Mouse (Mus musculus) midbrain, embryonic 11.5 days (tissue): ENCODE measurements at regions not wholly inside any gene's neighbourhood (a gene's known extent, or its start where the extent isn't known, plus 50 kb on each side); places are given as distances from the start of the nearest gene placed in this dataset.
"Not testable (repeated sequence)": the region's sequence is repeated elsewhere in the genome, so short reads cannot be mapped to it uniquely, and the experiment has no call there.

Source experiments
- ATAC-seq: fragments of 200-750 bp; cut with Nextera tagmentation; 2 replicates; pipeline ENCODE4 v1.8.0; 2017; ENCODE audit warnings: moderate TSS enrichment, moderate library complexity; ENCODE audit not compliant: low FRiP score
- DNase-seq: peaks from one replicate; pipeline ENCODE4 v3.0.0; 2015; ENCODE audit warnings: low spot score; ENCODE audit errors: missing footprints
- H3K27ac ChIP-seq: fragments of 300-500 bp; sonication (generic); 2 replicates; pipeline ENCODE4 v1.5.1; 2014; ENCODE audit warnings: low read depth, low read length
- H3K27me3 ChIP-seq: fragments of 300-500 bp; sonication (generic); 2 replicates; pipeline ENCODE4 v1.6.1; 2014; ENCODE audit warnings: mild to moderate bottlenecking, low read length, moderate library complexity, mixed read lengths; ENCODE audit not compliant: control insufficient read depth, insufficient read depth
- H3K36me3 ChIP-seq: fragments of 300-500 bp; sonication (generic); 2 replicates; pipeline ENCODE4 v1.6.1; 2014; ENCODE audit warnings: mild to moderate bottlenecking, low read length, moderate library complexity, mixed read lengths; ENCODE audit not compliant: control insufficient read depth, insufficient read depth
- H3K4me1 ChIP-seq: fragments of 300-500 bp; sonication (generic); 2 replicates; pipeline ENCODE4 v1.6.1; 2014; ENCODE audit warnings: low read length; ENCODE audit not compliant: control insufficient read depth, insufficient read depth
- H3K4me2 ChIP-seq: fragments of 300-500 bp; sonication (generic); 2 replicates; pipeline ENCODE4 v1.6.1; 2014; ENCODE audit warnings: mild to moderate bottlenecking, moderate library complexity
- H3K4me3 ChIP-seq: fragments of 300-500 bp; sonication (generic); 2 replicates; pipeline ENCODE4 v1.5.1; 2014; ENCODE audit warnings: low read depth, low read length
- H3K9ac ChIP-seq: fragments of 300-500 bp; sonication (generic); 2 replicates; pipeline ENCODE4 v1.6.1; 2014; ENCODE audit warnings: low read length
- H3K9me3 ChIP-seq: fragments of 300-500 bp; sonication (generic); 2 replicates; pipeline ENCODE4 v1.6.1; 2016; ENCODE audit warnings: low read length; ENCODE audit not compliant: control insufficient read depth
- WGBS: fragments of 180-500 bp; shearing (Covaris S2); extraction: QIAGEN DNeasy Blood & Tissue Kit; methylation state at CpG from one replicate; pipeline ENCODE4 v1.1.7; 2014; 5-methylcytosine and 5-hydroxymethylcytosine counted together

- WGBS: 95% methylated on average over 9 of the region's 9 CpGs
- Histone ChIP-seq H3K36me3 (no peaks in the 10 kb centered on the region), H3K9ac (no peak overlapping the region), H3K4me1 (no peaks in the 10 kb centered on the region), H3K27ac (no peak overlapping the region), H3K4me3 (no peak overlapping the region), H3K4me2 (no peak overlapping the region), H3K27me3 (no peaks in the 10 kb centered on the region), H3K9me3 (no peaks in the 10 kb centered on the region)
- peak; percentile 23 for DNase-seq
- no peak for ATAC-seq
Observed at GRCm38 (mm10) chr3:50628092-50628696, 184.8 kb upstream of the Slc7a11 start.

GRCm38 (mm10) chr3:50621176-50621575, 177.8 kb upstream of the Slc7a11 start:
- not testable (repeated sequence) for H3K9me3 ChIP-seq, H3K27me3 ChIP-seq, H3K9ac ChIP-seq, H3K4me3 ChIP-seq, H3K4me2 ChIP-seq, DNase-seq, H3K36me3 ChIP-seq, H3K27ac ChIP-seq, ATAC-seq, H3K4me1 ChIP-seq
- 72% methylated on average over 3 of the region's 3 CpGs for WGBS

GRCm38 (mm10) chr3:50619061-50619460, 175.6 kb upstream of the Slc7a11 start:
- WGBS: 81% methylated on average over 6 of the region's 6 CpGs
- ATAC-seq: no peak
- no peaks in the 10 kb centered on the region for H3K9me3 ChIP-seq

GRCm38 (mm10) chr3:50615384-50616285, 172.2 kb upstream of the Slc7a11 start:
- 87% methylated on average over 8 of the region's 8 CpGs for WGBS
- H3K9ac ChIP-seq: no peak overlapping the region
- ATAC-seq: no peak

More at GRCm38 (mm10) chr3:50619061-50619460, 175.6 kb upstream of the Slc7a11 start:
- Histone ChIP-seq H3K36me3 (no peaks in the 10 kb centered on the region), H3K4me2 (no peak overlapping the region), H3K27ac (no peak overlapping the region), H3K4me1 (no peaks in the 10 kb centered on the region), H3K4me3 (no peak overlapping the region), H3K27me3 (no peaks in the 10 kb centered on the region), H3K9ac (no peak overlapping the region)
- peak; percentile 31 for DNase-seq

GRCm38 (mm10) chr3:50613011-50613410, 169.6 kb upstream of the Slc7a11 start:
- ATAC-seq (no peak), DNase-seq (peak; percentile 26)
- no peaks in the 10 kb centered on the region; the same call in 1 of the 2 replicates for H3K4me1 ChIP-seq
- 92% methylated on average over 2 of the region's 2 CpGs for WGBS
- no peak overlapping the region for H3K4me3 ChIP-seq
- no peaks in the 10 kb centered on the region for H3K27me3 ChIP-seq
- no peak overlapping the region for H3K9ac ChIP-seq
- no peaks in the 10 kb centered on the region for H3K9me3 ChIP-seq
- no peak overlapping the region for H3K27ac ChIP-seq
- no peaks in the 10 kb centered on the region for H3K36me3 ChIP-seq
- no peak overlapping the region for H3K4me2 ChIP-seq

More at GRCm38 (mm10) chr3:50615384-50616285, 172.2 kb upstream of the Slc7a11 start:
- H3K27me3 ChIP-seq: no peaks in the 10 kb centered on the region
- peak; percentile 45 for DNase-seq
- H3K27ac ChIP-seq: no peak overlapping the region
- no peaks in the 10 kb centered on the region for H3K9me3 ChIP-seq
- H3K36me3 ChIP-seq: no peaks in the 10 kb centered on the region
- no peak overlapping the region for H3K4me2 ChIP-seq
- H3K4me1 ChIP-seq: no peaks in the 10 kb centered on the region
- no peak overlapping the region for H3K4me3 ChIP-seq

GRCm38 (mm10) chr3:50609341-50610012, 166.1 kb upstream of the Slc7a11 start:
- Histone ChIP-seq H3K9ac (no peak overlapping the region), H3K9me3 (no peaks in the 10 kb centered on the region), H3K36me3 (no peaks in the 10 kb centered on the region), H3K4me3 (no peak overlapping the region), H3K27me3 (no peaks in the 10 kb centered on the region), H3K27ac (no peak overlapping the region), H3K4me1 (no peaks in the 10 kb centered on the region; the same call in 1 of the 2 replicates), H3K4me2 (no peak overlapping the region)
- 61% methylated on average over 11 of the region's 11 CpGs for WGBS
- DNase-seq (peak; percentile 82), ATAC-seq (no peak)

- H3K36me3 ChIP-seq: no peaks in the 10 kb centered on the region
- no peak overlapping the region for H3K9ac ChIP-seq
- H3K4me2 ChIP-seq: no peak overlapping the region
- no peak overlapping the region for H3K27ac ChIP-seq
- H3K9me3 ChIP-seq: no peaks in the 10 kb centered on the region
- no peaks in the 10 kb centered on the region for H3K27me3 ChIP-seq
- ATAC-seq: no peak
- H3K4me3 ChIP-seq: no peak overlapping the region
- no peaks in the 10 kb centered on the region; the same call in 1 of the 2 replicates for H3K4me1 ChIP-seq
- peak; percentile 77 for DNase-seq
- 61% methylated on average over 7 of the region's 7 CpGs for WGBS
Observed at GRCm38 (mm10) chr3:50607736-50608135, 164.3 kb upstream of the Slc7a11 start.

GRCm38 (mm10) chr3:50606986-50607385, 163.6 kb upstream of the Slc7a11 start:
- Histone ChIP-seq H3K36me3 (no peaks in the 10 kb centered on the region), H3K9me3 (no peaks in the 10 kb centered on the region), H3K27ac (no peak overlapping the region), H3K4me1 (no peaks in the 10 kb centered on the region; the same call in 1 of the 2 replicates), H3K4me3 (no peak overlapping the region), H3K4me2 (no peak overlapping the region), H3K9ac (no peak overlapping the region), H3K27me3 (no peaks in the 10 kb centered on the region)
- DNase-seq (peak; percentile 77), ATAC-seq (no peak)
- 3% methylated on average over 1 of the region's 1 CpGs for WGBS

GRCm38 (mm10) chr3:50605750-50606149, 162.3 kb upstream of the Slc7a11 start:
- H3K27me3 ChIP-seq: no peaks in the 10 kb centered on the region
- no peak overlapping the region for H3K4me2 ChIP-seq
- DNase-seq: peak; percentile 4
- no peak overlapping the region for H3K9ac ChIP-seq
- no peaks in the 10 kb centered on the region for H3K9me3 ChIP-seq
- ATAC-seq: no peak
- H3K4me3 ChIP-seq: no peak overlapping the region
- no peaks in the 10 kb centered on the region; the same call in 1 of the 2 replicates for H3K4me1 ChIP-seq
- 79% methylated on average over 4 of the region's 4 CpGs for WGBS
- H3K27ac ChIP-seq: no peak overlapping the region
- no peaks in the 10 kb centered on the region for H3K36me3 ChIP-seq
